Mouse (Mus musculus): Measurements from ENCODE around the gene Sun5.

Gene Sun5

DNA sequence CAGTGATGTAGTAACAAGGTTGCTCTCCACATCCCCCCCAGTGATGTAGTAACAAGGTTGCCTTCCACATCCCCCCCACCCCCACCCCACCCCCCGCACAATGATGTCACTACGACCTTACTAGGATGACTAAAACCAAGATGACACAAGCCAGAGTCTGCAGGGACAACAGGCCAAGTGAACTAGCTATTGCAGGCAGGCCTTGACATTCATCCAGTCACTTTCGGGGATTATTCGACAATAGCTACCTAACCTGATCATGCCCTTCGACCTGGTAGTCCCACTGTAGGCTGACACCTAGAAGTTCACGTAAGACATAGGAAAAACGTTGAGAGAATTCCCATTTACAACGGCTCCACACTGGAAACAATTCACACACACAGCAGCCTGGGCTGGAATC, 37.6 kb downstream of the Sun5 start:
- TF ChIP-seq GATA4 (IDR thresholded peaks at IDR 0.05; ENCODE audit: insufficient replicate concordance, low read length) = no peak

- TF ChIP-seq GATA4 (IDR thresholded peaks at IDR 0.05; ENCODE audit: insufficient replicate concordance, low read length) = no peak
These were observed 42.2 kb downstream of the Sun5 start for GRCm38 (mm10) chr2:153828704-153829103.

DNA sequence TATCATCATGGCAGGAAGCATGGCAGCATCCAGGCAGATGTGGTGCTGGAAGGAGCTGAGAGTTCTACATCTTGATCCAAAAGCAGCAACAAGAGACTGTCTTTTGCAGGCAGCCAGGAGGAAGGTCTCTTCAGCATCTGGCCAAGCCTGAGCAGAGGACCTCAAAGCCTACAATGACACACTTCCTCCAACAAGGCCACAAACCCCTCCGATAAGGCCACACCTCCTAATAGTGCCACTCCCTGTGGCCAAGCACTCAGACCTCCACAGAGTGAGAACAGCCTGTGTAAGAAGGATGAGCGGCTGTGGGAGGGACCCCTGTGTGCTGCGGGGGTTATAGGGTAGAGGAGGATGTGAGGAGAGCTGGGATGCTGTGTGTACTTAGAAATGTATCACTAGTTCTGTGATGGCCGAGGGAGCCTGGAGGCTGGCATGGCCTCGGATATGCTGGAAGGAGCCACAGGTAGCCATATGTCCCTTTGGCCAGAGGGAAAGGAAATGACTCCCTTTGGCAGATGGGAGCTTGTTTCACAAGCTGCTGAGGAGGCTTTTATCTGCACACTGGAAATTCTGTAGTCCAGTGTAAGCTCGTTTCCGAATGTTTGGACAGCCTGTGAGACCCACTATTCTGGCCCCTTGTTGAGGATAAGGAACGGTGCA, 43.6 kb downstream of the Sun5 start:
- no peak for TF ChIP-seq GATA4 (IDR thresholded peaks at IDR 0.05; ENCODE audit: insufficient replicate concordance, low read length)

DNA sequence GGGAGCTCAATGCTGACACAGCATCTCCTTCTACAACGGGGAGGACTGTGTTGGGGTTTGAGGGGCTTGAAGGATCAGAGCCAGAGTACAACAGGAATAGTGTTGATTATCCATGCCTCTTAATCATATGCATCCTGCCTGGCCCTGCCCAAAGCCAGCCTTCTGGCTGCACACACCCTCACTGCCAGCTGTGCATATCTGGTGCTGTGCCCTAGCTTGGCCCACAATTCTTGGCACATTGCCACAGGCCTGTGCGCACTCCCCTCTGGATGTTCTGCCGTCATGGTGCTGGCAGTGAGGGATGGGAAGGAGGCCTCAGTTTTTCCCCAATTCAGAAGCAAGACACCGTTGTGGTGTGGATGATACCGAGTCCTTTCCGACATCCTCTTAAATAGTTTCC, 46.3 kb downstream of the Sun5 start:
- TF ChIP-seq GATA4 (IDR thresholded peaks at IDR 0.05; ENCODE audit: insufficient replicate concordance, low read length) = no peak

DNA sequence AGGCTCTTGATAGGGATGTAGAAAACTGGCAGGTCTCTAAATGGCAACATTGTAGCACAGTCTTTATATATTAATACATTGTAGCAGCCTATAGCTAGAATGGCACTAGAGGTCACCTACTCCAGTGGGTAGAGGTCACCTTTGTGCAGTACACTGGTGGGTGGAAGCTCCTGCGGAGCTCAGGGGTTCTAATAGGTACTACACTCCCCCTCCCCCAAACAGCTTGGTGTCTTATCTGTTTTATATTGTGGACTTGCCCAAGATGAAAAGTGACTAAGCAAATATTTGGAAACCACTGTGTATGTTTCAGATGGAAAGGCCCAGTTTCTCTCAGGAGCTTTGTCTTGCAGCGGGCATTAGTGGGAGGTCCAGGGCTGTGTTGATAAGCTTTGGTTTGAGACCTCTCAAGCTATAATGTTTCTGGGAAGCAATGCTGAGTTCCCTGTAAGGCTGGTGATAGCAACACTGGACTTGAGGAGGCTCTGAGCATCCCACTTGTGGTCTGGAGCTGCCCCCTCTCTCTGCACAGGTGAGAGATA, 48.8 kb downstream of the Sun5 start:
- no peak for TF ChIP-seq GATA4 (IDR thresholded peaks at IDR 0.05; ENCODE audit: insufficient replicate concordance, low read length)

DNA sequence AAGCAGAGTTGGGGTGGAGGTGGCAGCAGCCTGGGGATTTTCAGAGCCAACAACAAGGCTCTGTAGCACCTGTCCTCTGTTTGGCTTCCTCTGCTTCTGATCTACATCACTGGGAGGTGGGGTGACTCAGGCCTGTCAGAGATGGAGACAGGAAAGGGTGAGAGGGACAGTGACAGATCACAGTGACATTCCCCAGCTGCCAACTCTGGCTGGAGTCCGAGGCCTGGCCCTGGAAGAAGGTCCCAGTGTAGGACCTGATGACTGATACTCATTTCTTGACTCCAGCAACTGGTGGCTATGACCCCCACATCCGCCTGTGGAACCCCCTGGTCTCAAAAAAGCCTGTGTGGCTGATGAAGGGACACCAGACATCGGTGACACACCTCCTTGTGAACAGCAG, 61.0 kb downstream of the Sun5 start:
- TF ChIP-seq GATA4 (IDR thresholded peaks at IDR 0.05; ENCODE audit: insufficient replicate concordance, low read length) = no peak

DNA sequence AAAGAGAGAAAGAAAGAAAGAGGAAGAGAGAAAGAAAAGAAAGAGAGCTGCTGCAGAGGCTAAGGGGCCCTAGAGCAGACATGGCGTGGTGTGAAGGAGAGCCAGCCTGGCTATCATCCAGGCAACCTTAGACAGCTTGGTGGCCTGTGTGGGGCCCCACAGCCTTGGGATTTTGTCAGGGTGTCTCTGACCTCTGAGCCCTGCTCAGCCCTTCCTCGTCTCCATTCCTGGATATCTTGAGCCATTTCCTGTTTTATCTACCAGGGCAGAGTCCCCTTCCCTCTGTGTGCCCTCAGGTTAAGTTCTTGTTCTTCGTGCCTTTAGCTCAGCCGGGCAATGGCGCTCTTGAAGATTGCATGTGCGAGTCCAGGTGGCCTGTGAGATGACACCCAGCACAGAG, 62.0 kb downstream of the Sun5 start:
- TF ChIP-seq GATA4 (IDR thresholded peaks at IDR 0.05; ENCODE audit: insufficient replicate concordance, low read length) = no peak

DNA sequence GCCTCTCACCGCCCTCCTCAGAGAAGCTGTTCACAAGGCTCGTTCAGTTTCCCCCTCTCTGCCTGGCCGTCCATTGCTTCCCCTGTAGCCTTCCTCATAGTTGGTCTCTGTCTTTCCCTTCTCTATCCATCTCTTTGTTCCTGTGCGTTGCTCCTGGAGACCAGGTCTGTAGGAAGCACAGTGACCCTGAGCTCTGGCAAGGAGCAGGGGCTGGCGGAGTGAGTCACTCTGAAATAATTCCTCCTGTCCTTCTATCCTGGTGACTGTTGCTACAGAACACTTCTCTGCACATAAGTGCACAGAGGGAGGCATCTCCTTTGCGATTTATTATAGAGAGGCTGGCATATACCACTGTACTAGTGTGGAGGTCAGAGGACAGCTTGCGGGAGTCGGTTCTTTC, 62.7 kb downstream of the Sun5 start:
- TF ChIP-seq GATA4 (IDR thresholded peaks at IDR 0.05; ENCODE audit: insufficient replicate concordance, low read length) = no peak

Data from liver, adult (tissue).